Mouse (Mus musculus) intestine, embryonic 14.5 days (tissue): ENCODE measurements around the gene Kcne1. TPM values are rescaled to one million over a fixed set of nuclear protein-coding genes. Genes with fewer than 3 reads are reported as not detected.

Source experiments
- polyA plus RNA-seq: library from polyadenylated mRNA; unstranded; fragments of >200 nt; fragmentation: Nextera tagmentation; extraction: Ambion mirVana; gene quantifications from 2 replicates; pipeline ENCODE4 v1.2.1, GENCODE M21; 2014

Gene Kcne1
- polyA plus RNA-seq, 1 experiment from 2014 or later = not detected

Other genes starting within 250 kb of the Kcne1 start
- gene Kcne2, start 67.1 kb downstream of the Kcne1 start, polyA plus RNA-seq = 0.18 and 0.22 TPM in 2 replicates
- gene Smim11, start 58.2 kb downstream of the Kcne1 start, polyA plus RNA-seq = 130 and 134 TPM in 2 replicates
- not detected in 2 replicates for gene Fam243, start 38.0 kb downstream of the Kcne1 start, polyA plus RNA-seq
- 24.2 and 25.3 TPM in 2 replicates for gene Rcan1, start 111.4 kb upstream of the Kcne1 start, polyA plus RNA-seq
- 26.7 and 29.9 TPM in 2 replicates for gene Clic6, start 126.3 kb upstream of the Kcne1 start, polyA plus RNA-seq